Mouse (Mus musculus) ovary, postnatal 36 days (tissue): ENCODE data around the gene Polg.
A peak's percentile ranks its signal among the peaks of the same experiment; 100 is the strongest.

Source experiments
- DNase-seq: peaks from one replicate; pipeline ENCODE4 v3.0.0; 2022; ENCODE audit warnings: low spot score, mixed read lengths

The Polg gene

DNA sequence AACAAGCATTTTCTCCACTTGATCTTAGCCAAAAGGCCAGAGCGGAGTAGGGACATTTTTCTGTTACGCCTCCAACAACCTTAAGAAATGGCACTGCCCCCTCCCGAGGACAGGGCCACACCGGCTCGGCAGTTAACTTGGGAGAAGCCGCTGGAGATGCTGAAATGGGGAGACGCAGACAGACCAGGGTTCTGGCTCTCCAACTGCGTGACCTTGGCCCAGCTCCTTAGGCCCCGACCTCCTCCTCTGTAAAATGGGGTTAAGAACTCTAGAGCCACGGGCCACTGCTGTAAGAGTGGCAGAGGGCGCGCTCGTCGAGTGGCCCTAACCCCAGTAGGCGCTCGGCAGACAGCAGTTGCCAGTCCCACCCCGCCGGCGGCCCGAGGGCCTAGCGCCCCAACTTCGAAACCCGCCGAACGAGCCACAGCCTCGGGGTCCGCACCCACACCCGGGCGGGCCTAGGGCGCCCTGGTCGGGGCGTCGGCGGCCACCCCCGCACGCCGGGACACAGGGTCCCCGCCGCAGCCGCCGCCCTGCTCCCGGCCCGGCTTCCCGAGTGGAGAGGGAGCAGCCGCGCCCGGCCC, 609 bp downstream of the Polg start:
- no peak for DNase-seq

DNA sequence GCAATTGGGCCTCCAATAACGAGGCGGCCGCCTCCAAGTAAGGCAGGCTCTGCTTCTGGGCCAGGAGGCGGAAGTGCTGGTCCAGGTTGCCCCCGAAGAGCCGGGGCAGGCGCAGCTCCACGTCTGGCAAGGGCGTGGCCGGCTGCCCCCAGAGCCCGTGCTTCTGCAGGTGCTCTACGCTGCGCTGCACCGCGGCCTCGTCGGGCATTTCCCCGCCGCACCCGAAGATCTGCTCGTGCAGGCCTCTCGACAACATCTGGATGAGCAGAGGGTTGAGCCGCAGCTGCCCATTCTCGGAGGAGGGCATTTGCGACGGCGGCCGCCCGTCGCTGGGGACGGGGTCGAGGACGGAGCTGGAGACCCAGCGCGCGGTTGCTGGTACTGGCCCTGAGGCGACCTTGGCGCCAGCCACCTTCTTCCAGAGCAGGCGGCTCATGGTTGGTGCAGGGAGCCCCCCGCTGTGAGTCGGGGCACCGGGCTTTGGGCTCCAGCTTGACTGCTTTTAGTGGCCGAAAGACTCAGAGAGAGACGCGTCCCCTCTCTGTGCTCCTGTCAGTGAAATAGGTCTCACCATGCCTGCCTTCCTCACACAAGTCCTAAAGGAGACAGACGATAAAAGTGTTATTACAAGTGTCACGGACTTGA, 1.3 kb downstream of the Polg start:
- DNase-seq, result peak; percentile 27

DNA sequence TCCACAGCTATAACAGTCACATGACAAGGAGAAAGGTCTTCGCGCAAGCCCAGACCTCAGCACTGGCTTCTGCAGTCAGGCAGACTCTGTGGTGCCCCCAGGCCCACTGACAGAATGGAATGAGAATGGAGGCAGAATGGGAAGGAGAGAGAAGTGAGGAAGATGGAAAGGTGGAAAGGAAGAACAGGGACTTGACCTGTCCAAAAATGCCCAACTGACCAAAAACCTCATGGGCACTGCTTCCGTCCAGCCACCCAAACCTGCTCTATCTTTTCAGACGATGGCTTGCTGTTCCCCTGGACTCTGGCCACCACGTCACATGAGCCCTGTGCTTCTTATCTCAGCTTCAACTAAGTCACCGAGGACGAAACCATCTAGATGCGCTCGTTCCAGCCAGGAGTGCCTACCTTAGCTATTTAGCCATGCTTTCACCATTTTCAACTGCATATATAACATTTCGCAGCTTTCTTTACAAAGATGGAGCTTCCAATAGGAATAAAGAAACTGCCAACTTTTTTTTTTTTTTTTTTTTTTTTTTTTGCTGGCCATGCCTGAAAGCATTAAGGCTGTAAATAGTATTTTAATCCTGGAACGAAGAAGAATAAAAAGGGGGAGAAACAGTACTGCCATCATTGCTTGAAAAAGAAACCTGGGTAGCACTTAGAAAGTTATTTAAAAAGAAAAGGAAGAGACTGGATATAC, 2.6 kb downstream of the Polg start:
- no peak for DNase-seq

DNA sequence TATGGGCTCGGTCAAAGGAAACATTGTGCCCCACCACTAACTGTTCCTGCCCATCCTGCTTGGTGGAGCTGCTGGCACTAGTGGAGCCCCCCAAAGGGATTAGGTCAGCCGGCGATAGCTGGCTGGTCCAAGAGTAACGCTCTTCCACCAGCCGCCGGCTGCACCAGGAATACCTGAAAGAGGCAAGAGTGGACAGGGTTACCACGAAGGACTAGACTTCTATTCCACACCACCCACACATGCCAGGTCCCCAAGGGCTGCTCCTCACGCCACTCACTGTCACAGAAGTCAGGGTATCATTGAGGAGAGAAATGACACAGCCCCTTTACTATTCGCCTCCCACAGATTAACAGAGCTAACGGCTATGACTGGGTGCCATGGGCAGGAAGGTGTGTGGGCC, 4.4 kb downstream of the Polg start:
- no peak for DNase-seq

DNA sequence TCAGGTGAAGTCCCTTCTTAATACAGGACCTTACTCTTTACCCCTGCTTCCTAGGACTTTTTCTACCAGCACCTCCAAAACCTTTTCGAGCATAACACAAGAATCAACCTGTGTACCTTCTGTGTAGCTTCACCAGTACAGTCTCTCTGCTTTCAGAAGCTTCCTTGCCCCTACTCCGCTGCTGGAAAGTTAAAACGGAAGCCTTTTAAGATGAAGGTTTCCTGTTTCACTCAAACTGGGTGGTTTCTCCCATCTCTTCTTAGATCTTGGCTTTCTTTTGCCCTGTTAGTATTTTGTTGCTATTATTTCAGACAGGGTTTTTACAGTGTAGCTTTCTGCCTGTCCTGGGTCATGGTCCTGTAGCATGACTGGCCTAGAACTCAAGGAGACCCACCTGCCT, 18.7 kb downstream of the Polg start:
- no peak for DNase-seq

DNA sequence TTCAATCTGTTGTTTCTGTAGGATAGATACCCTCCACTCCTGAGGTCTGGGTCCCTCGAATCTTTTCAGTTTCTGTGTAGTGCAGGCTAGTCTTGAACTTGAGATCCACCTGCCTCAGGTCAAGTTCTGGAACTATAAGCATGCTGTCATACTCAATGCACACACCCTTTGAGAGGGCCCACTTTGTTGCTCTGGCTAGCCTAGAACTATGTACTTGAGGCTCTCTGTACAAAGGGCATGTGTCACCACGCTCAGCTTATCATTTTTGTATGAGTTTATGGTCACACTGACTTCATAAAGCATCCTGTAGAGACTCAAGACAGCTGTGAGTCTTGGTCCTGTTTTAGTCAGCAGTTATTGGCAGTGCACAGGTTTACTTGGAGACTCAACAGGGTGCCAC, 19.1 kb downstream of the Polg start:
- no peak for DNase-seq

DNA sequence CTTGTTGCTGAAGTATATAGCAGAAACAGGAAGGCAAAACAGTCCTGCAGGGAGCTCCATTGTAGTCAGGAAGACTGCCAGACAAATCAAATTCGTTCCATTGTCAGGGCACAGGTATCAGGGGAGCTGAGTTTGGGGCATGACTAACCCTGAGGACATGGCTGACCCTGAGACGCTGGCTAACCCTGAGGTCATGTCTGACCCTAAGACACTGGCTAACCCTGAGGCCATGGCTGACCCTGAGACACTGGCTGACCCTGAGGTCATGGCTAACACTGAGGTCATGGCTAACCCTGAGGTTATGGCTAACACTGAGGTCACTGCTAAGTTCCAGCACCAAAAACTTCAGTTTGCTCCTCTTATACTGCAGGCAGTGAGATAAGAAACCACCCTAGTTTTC, 26.1 kb downstream of the Polg start:
- DNase-seq, result no peak

DNA sequence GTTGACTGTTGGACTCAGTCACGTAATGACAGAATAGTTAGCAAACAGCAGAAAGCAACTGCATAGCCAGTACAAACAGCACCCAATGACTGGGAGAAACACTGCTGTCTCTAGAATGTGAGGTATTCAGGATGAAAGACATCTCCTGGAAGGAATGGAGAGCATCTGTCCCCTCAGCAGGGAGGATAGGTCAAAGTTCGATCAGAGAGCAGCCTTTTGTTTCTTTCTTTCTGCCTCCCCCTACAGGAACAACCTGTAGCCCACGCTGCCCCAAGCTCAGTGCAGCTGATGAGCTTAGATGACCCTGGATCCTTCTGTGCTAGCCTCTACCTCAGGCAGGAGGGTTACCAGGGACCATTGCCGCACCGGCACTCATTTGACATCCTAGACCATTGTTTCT, 37.9 kb downstream of the Polg start:
- no peak for DNase-seq

DNA sequence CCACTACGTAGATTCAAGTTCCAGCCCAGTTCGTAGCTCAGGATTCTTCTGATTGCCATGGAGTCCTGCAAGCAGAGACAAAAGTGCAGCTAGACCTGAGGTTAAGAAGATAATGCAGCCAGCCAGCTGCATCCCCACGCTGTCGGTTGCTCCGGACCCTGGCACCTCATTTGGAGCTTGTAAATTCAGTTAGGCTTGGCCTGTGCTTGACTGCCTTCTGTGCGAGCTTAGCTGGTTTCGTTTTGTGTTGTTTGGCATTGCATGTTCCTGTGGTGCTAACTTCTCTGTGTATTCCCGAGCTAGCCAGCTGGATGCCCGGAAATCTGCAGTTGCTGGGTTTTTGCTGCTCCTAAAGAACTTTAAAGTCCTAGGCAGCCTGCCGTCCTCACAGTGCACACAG, 40.4 kb downstream of the Polg start:
- DNase-seq, result no peak

DNA sequence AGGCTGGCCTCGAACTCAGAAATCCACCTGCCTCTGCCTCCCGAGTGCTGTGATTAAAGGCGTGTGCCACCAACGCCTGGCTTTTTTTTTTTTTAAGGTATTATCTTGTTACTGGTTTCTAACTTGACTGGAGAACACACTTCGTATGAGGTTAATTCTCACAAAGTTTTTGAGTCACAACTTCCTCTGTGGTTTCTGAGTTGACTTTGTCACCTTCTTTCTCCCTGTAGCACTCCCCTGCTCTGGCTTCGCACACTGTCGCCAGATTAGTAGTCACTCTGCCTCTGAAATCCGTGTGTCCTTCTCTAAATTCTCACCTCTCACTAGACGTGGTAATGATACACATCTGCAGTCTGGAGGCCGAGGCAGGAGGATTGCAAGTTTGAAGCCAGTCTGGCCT, 43.3 kb downstream of the Polg start:
- no peak for DNase-seq

DNA sequence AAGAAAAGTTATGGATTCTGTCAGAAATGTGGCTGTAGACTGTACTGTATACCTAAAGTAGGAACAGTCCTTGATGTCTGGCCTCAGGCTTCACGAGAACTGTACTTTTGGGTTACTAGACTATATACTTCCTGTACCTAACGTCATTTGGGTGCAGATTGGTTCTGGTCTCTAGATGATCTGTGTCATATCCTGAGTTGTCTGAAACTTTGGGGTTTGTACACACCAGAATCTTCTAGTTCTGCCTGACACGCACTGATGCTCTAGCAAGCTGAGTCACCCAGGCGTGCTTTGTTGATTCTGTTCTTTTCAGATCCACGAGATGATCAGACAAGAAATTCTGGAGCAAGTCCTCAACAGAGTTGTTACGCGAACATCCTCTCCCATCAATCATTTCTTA, 46.2 kb downstream of the Polg start:
- no peak for DNase-seq

DNA sequence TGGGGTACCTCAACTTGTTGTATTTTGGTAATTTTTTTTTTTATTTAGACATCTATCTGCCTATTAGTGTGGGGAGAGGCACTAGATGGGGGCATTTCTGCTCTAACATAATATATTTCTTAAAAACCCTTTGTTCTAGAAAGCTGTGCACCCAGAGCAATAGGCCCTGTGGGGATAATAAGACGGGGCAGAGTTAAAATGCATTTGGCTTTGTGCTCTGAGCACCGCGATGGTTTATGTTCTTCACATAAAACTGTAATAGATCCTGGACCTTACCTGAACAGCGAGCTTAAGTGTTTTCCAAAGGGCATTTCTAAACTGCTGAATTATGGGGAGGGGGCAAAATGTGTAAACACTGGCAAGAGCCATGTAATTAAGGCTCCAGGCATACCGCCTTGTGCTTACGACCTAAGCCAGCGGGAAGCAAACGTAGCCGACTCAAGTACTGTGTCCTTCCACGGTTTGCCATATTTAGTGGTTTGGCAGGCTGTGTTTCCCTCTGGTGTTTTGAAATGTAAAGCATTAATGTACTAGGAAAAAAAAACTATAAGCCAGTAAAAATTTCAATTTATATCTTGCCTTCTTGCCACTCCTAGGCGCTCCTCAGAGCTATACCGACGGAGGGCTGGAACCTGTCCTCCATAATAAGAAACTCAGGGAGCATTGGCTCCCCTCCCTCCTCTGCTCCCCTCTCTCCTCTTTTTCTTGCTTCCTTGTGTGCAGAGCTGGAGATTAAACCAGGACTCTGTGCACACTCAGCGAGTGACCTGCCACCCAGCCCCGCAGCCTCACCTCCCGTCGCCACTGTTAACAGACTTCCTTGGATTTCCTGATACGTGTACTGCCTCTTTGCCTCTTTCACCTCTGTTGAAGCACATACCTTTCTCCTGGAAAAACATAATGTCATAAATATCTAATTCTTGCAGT, 51.5 kb downstream of the Polg start:
- no peak for DNase-seq

DNA sequence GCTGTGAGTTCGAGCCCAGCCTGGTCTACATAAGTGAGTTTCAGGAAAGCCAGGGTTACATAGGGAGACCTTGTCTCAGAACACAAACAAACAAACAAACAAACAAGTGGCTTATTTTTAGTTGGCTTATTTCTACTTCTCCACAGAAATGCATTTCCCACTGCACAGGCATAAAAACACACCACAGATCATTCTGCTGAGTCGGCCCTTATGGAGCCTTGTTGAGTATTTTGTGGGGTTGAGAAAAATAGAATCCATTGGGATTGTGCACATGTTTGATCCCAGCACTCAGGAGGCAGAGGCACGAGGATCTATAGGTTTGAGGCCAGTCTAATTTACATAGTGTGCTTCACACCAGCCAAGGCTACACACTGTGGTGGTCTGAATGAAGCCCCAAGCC, 65.9 kb downstream of the Polg start:
- DNase-seq, result no peak

DNA sequence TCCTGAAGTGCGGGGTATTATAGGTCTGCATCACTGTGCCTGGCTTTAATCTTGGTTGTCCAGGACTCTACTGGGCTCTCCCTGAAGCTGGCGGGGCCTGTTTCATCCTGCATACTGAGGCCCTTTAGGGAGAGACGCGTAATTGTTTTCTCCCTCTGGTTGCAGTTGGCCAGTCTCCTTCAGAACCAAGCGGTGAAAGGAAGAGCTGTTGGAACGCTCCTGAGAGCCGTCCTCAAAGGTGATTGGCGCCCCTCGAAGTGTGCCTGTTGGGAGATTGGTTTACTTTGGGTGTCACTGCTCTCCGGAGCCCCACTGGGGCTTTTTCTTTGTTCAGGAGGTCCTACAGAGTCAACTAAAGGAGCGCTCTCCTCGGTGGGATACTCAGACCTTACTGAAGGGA, 67.2 kb downstream of the Polg start:
- no peak for DNase-seq

DNA sequence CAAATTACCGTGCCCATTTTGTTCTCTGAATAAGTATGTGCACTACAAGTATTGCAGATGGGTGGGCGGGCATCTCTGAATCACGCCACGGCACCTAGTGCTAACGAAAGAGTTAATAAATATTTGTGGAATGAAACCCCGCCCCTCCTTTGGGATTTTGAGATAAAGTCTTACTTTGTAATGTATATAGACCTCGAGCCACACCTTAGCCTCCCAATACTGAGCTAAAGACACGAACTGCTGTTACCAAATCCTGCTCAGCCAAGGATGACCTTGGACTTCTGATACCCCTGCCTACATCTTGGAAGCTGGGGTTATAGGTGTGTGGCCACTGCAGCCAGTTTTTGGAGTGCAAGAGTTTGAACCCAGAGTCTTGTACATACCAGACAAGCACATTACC, 67.7 kb downstream of the Polg start:
- DNase-seq, result no peak

DNA sequence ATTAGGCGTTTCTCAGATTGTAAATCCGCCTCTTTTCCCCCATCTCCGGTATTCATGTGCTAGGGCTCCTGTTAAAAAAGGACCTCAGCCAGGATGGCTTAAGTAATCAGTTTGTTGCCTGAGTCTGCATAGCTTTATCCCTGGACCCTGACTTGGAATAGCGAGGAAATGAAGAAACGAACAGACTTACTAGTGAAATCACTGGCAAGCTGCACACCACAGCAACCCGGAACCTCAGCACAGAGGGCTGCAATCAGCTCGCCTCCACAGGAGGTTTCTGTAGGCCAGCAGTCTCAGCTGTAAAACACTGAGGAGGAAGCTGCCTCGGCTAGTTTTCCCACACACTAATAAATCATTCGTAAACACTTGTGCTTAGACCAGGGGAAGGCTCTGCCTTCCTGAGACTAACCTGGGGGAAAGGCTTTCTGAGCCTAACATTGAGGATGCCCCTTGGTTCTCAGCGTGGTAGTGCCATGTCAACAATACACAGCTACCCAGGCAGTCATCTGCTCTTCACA, 68.7 kb downstream of the Polg start:
- DNase-seq, result no peak
